Mouse (Mus musculus): ENCODE measurements around the gene Trpv5.

GRCm38 (mm10) chr6:41676530-41676929, 4.0 kb downstream of the Trpv5 start:
- TF ChIP-seq CTCF (conservative IDR thresholded peaks at IDR 0.05; ENCODE audit: insufficient read depth, insufficient read length, low read depth, low read length) (no peak), POLR2A (IDR thresholded peaks at IDR 0.05; ENCODE audit: low read depth, low read length) (no peak)
